Mouse (Mus musculus) lung, adult 2 months (tissue): ENCODE results near the gene Gm21958.

Experiments
- CTCF ChIP-seq: fragments of 200-500 bp; IDR thresholded peaks from 2 replicates; pipeline ENCODE4 v1.5.1; 2011; ENCODE audit warnings: mild to moderate bottlenecking, low read length, control low read depth; ENCODE audit not compliant: insufficient read depth
- POLR2A ChIP-seq: fragments of 200-500 bp; IDR thresholded peaks from 2 replicates; pipeline ENCODE4 v1.6.1; 2011; ENCODE audit warnings: low read depth, mild to moderate bottlenecking, control low read depth, low read length, borderline replicate concordance; ENCODE audit errors: extremely low read depth

DNA sequence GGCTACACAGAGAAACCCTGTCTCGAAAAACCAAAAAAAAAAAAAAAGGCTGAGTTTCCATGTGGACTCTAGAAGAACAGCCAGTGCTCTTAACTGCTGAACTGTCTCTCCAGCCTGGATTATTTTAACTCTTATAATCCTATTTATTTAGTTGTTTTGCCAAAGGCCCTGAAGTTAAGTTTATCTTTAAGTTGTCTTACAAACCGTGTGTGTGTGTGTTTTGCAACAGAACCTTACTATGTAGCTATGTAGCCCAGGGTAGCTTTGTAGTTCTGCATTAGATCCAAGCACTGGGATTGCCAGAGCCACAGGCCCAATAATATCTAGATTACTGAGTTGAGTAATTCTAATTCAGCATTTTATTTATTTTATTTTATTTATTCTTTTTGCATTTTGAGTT is 11.2 kb upstream of the Gm21958 start:
- no peak for TF ChIP-seq CTCF
- no peak for TF ChIP-seq POLR2A
